Mouse (Mus musculus): ENCODE measurements around the gene Kank1.

DNA sequence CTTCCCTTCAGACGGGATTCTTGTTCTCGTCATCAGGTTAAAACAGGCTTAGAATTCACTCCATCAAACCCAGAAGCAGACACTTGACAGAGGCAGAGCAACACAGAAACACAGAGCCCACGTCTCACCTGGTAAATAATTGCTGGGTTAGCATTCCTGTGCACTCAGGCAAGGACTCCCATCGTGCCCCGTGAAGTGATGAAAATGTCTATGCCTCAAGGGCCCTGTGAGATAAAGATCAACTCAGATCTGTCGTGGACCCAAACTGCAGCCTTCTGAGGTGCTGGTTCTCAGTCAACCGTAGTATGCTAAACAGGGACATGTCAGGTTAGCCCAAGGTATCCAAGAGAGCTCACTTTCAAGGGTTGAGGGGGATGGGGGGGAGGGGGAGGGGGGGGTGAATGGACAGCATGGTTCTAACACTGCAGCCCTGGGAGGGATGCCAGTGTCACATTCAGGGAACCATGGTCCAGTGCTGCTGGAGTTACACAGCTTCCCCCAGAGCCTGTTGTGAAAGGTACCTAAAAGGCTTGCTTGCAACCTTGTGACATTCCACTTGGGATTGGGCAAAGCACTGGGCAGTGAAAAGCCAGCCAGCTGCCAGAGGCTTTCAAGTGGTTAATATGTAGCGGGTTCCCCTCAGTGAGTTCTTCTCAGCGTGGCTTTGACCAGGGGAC, 14.7 kb upstream of the Kank1 start:
- TF ChIP-seq POLR2A (IDR thresholded peaks at IDR 0.05; ENCODE audit: low read depth, low read length) (no peak), CTCF (IDR thresholded peaks at IDR 0.05; ENCODE audit: extremely low read depth, insufficient read length, insufficient replicate concordance, low read depth, low read length) (no peak)
